ENCODE assay signal across 1 mouse cellular context in the genomic region with DNA sequence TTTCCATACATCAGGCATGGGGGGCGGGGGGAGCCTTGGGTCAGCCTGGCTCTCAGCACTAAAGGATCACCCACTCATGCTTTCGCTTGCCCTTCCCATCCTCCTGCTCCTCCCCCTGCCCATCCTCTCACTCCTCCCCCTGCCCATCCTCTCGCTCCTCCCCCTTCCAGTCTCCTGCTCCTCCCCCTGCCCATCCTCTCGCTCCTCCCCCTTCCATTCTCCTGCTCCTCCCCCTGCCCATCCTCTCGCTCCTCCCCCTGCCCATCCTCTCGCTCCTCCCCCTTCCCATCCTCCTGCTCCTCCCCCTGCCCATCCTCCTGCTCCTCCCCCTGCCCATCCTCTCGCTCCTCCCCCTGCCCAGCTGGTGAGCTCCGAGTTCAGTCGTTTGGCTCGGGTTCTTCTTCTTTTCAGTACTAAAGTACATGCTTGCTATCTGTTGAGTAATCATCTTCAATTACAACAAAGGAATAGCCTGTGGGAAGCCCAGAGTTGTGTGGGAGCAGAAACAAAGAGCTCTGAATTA.
TF ChIP-seq lines count a peak whose summit lies in the region.

No protein-coding gene starts in this region.

TF ChIP-seq in MEL, 35 proteins besides CTCF, POLR2A, EP300 and RAD21 (continued from another document):
- TF ChIP-seq MXI1 (IDR thresholded peaks at IDR 0.05; ENCODE audit: low read depth, low read length) (peak; percentile 27; the same call in 1 of the 2 replicates), ETS1 (IDR thresholded peaks at IDR 0.05; ENCODE audit: low read depth, low read length) (peak; percentile 66), ZNF384 (IDR thresholded peaks at IDR 0.05; ENCODE audit: low read depth, low read length) (no peak), POLR2AphosphoS5 (IDR thresholded peaks at IDR 0.05; ENCODE audit: borderline replicate concordance, low read depth, low read length) (no peak)
TF ChIP-seq in MEL: peak in this region for 4.
